In genomic region chr17:47795446-47795845, GRCm38 (mm10) we compare ENCODE assay signal across 8 mouse cellular contexts. TPM values are rescaled to one million over a fixed set of nuclear protein-coding genes. Genes with fewer than 3 reads are reported as not detected.
A peak's percentile ranks its signal among the peaks of the same experiment; 100 is the strongest.
DNase-seq lines count a peak whose midpoint lies in the region.

No protein-coding gene starts in this region.

- peak; percentile 54 for DNase-seq in layer of hippocampus, adult 11-12 months (ENCODE audit: low spot score)
- DNase-seq in layer of hippocampus, adult 9-11 months, result no peak
- DNase-seq in ES-CJ7 (ENCODE audit: low read depth, low spot score), result peak; percentile 86
- DNase-seq in c-Kit-positive CD71-negative TER-119-negative erythroid progenitor cells, embryonic 14.5 days (ENCODE audit: low read depth), result peak; percentile 63
- peak; percentile 65 for DNase-seq in gastrocnemius, postnatal 10 days
- peak; percentile 60 for DNase-seq in layer of hippocampus, postnatal 10 days (ENCODE audit: low spot score in 2 of 2)
- peak; percentile 52 to 65 for DNase-seq in natural killer cell, adult 2 months (ENCODE audit: low spot score in 2 of 2)
- DNase-seq in thymus, postnatal 4 days, result peak; percentile 79

RNA-seq across cellular contexts. Expression of gene Mdfi, which starts 39.0 kb away (rescaled TPM):
- total RNA-seq in gastrocnemius, postnatal 10 days (2021), result 10 to 100 TPM in 1 of 2 experiments, 1 to 10 TPM in 1; 7.2 to 10.0 TPM
- 1 to 10 TPM; 1.3 to 2.0 TPM for total RNA-seq in layer of hippocampus, postnatal 10 days (2021)

RNA-seq across cellular contexts. Expression of gene Tfeb, which starts 58.6 kb away (rescaled TPM):
- 10 to 100 TPM; 67.9 to 70.7 TPM for total RNA-seq in gastrocnemius, postnatal 10 days (2021)
- total RNA-seq in layer of hippocampus, postnatal 10 days (2021), result 10 to 100 TPM in 1 of 2 experiments, 1 to 10 TPM in 1; 8.4 to 12.7 TPM

Comparison
In these comparisons a context has a peak if more than half of its experiments do, and no peak if none do; other contexts are left out.
1. RNA of gene Tfeb, which starts 58.6 kb away (total RNA-seq): 67.9 to 70.7 TPM in gastrocnemius, postnatal 10 days; 8.4 to 12.7 TPM in layer of hippocampus, postnatal 10 days; every median in the first group is over 4 times any median in the second.